ENCODE assay signal across 11 mouse cellular contexts in genomic region chr8:91365804-91366203, GRCm38 (mm10). TPM values are rescaled to one million over a fixed set of nuclear protein-coding genes. Genes with fewer than 3 reads are reported as not detected.
DNase-seq lines count a peak whose midpoint lies in the region; ATAC-seq and TF ChIP-seq lines count a peak whose summit lies in the region.
"Had no signal": no experiment of that assay in that cellular context is flagged by ENCODE, and none has a peak within 500 bp of the region (broad histone marks: within the 10 kb centered on the region; RNA-seq: fewer than 3 reads in every experiment).

No protein-coding gene starts in this region.

- no peak overlapping the region for H3K9ac ChIP-seq in hindbrain, embryonic 12.5 days
- H3K9ac ChIP-seq in neural tube, embryonic 15.5 days (replicated peaks): no peak overlapping the region

- peak; percentile 56; the same call in 1 of the 2 replicates for ATAC-seq in hindbrain, embryonic 12.5 days (ENCODE audit: low FRiP score)
- ATAC-seq in neural tube, embryonic 15.5 days (ENCODE audit: low FRiP score): no peak

- H3K27me3 ChIP-seq in hindbrain, embryonic 12.5 days: peaks cover 39% of the 10 kb centered on the region
- peaks cover 22% of the 10 kb centered on the region for H3K27me3 ChIP-seq in neural tube, embryonic 15.5 days (replicated peaks)

- no peaks in the 10 kb centered on the region for H3K9me3 ChIP-seq in hindbrain, embryonic 12.5 days (replicated peaks)
- H3K9me3 ChIP-seq in neural tube, embryonic 15.5 days (replicated peaks): no peaks in the 10 kb centered on the region
- H3K9me3 ChIP-seq: G1E had no signal

- intact Hi-C loops in left cerebral cortex, adult 2 months (cut with DNase I): no loop called here
- intact Hi-C loops in left cerebral cortex, postnatal 4 days (cut with DNase I): no loop called here

- no peak overlapping the region for H3K4me2 ChIP-seq in hindbrain, embryonic 12.5 days (replicated peaks)
- H3K4me2 ChIP-seq in neural tube, embryonic 15.5 days: no peak overlapping the region

- no peak for TF ChIP-seq CTCF in left cerebral cortex, adult 2 months (IDR thresholded peaks at IDR 0.05)

- H3K4me3 ChIP-seq in left cerebral cortex, adult 2 months: no peak overlapping the region
- H3K4me3 ChIP-seq in hindbrain, embryonic 12.5 days: no peak overlapping the region
- no peak overlapping the region for H3K4me3 ChIP-seq in neural tube, embryonic 15.5 days (replicated peaks)

- H3K4me1 ChIP-seq in hindbrain, embryonic 12.5 days: peaks cover 30% of the 10 kb centered on the region
- peaks cover 15% of the 10 kb centered on the region for H3K4me1 ChIP-seq in neural tube, embryonic 15.5 days

- no peak for DNase-seq in left cerebral cortex, adult 2 months (ENCODE audit: extremely low spot score in 1 of 2, low spot score in 2 of 2)
- DNase-seq in left cerebral cortex, postnatal 4 days: no peak
- peak; percentile 58 for DNase-seq in embryo, embryonic 11 days
- DNase-seq in kidney, postnatal 14 days: no peak
- no peak for DNase-seq in natural killer cell, adult 2 months (ENCODE audit: low spot score in 2 of 2)
- DNase-seq: cerebellum, postnatal 25 days; heart, adult 11 months had no signal

- no peaks in the 10 kb centered on the region for H3K36me3 ChIP-seq in hindbrain, embryonic 12.5 days
- H3K36me3 ChIP-seq in neural tube, embryonic 15.5 days: no peaks in the 10 kb centered on the region

- H3K27ac ChIP-seq in left cerebral cortex, adult 2 months: peak overlapping the region; percentile 54
- H3K27ac ChIP-seq in hindbrain, embryonic 12.5 days: 0 out of 2 replicates have a peak overlapping the region, but pooled peaks have one; percentile 48
- 0 out of 2 replicates have a peak overlapping the region, but pooled peaks have one; percentile 15 for H3K27ac ChIP-seq in neural tube, embryonic 15.5 days (replicated peaks)
- H3K27ac ChIP-seq: macrophage had no signal

RNA-seq across cellular contexts. Expression of gene Fto, which starts 52.5 kb away (rescaled TPM):
- total RNA-seq in left cerebral cortex, adult 2 months (2021): 100 to 1,000 TPM; 152 to 155 TPM
- 100 to 1,000 TPM; 121 to 133 TPM for total RNA-seq in left cerebral cortex, postnatal 4 days (2021)
- 116 and 119 TPM in 2 replicates for polyA plus RNA-seq in hindbrain, embryonic 12.5 days (2016; fragmentation: Nextera tagmentation; extraction: Ambion mirVana)
- 131 and 135 TPM in 2 replicates for polyA plus RNA-seq in neural tube, embryonic 15.5 days (2015; fragmentation: Nextera tagmentation; extraction: Ambion mirVana)

RNA-seq across cellular contexts. Expression of gene Rpgrip1l, which starts 52.7 kb away (rescaled TPM):
- total RNA-seq in left cerebral cortex, adult 2 months (2021): 10 to 100 TPM; 22.6 to 27.3 TPM
- 10 to 100 TPM; 19.9 to 23.9 TPM for total RNA-seq in left cerebral cortex, postnatal 4 days (2021)
- 15.3 and 15.5 TPM in 2 replicates for polyA plus RNA-seq in hindbrain, embryonic 12.5 days (2016; fragmentation: Nextera tagmentation; extraction: Ambion mirVana)
- 9.7 and 10.5 TPM in 2 replicates for polyA plus RNA-seq in neural tube, embryonic 15.5 days (2015; fragmentation: Nextera tagmentation; extraction: Ambion mirVana)
